Mouse (Mus musculus): ENCODE measurements at regions not wholly inside any gene's neighbourhood (a gene's known extent, or its start where the extent isn't known, plus 50 kb on each side); places are given as distances from the start of the nearest gene placed in this dataset.
A peak's percentile ranks its signal among the peaks of the same experiment; 100 is the strongest.

DNA sequence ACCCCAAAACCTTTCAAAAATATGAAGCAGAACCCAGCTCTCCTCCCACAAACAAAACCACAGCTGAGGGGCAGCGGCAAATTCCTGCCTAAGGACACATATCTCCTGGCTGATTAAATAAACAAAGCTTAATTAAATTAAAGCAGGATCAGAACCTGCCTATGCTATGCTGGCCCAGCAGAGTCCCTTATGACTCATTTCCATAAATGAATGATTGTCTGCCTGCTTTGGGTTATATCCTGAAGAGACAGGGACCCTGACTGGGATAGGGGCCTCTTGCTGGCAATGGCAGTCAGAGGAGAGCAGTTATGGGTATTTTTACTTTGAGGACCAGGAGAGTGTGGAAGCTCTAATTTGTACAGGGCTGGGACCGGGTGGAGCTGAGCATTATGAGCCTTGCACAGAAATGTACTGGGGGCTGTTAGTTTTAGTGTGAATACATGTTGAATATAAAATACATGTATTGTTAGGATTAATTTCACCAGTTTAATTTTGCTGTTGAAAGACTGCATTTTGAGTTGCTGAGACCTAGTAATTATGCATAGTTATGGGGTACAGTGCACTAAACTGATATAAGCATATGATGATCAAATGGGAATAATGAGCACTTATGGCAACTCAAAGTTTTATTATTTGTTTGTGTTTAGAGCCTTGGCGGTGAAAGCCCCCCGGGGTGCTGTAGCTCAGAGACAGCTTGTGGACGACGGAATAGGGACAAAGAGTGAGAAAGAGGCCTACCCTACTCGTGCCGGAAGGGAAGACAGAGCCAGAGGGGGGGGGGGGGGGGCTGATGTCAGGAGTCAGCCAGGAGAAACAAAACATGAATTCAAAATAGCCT is 156.7 kb downstream of the Cartpt start:
- Histone ChIP-seq H3K9me3 (ENCODE audit: low read length) (no peaks in the 10 kb centered on the region), H3K4me2 (ENCODE audit: low read depth, low read length) (no peak overlapping the region), H3K4me1 (ENCODE audit: insufficient read depth, low read length) (no peaks in the 10 kb centered on the region), H3K9ac (replicated peaks; ENCODE audit: low read length) (no peak overlapping the region), H3K27ac (no peak overlapping the region), H3K27me3 (ENCODE audit: insufficient read depth, low read length) (no peaks in the 10 kb centered on the region), H3K4me3 (ENCODE audit: low read length) (no peak overlapping the region), H3K36me3 (ENCODE audit: insufficient read depth, low read length) (no peaks in the 10 kb centered on the region)
- no peak for ATAC-seq
- TF ChIP-seq CTCF (IDR thresholded peaks at IDR 0.05; ENCODE audit: low read depth): no peak
- no peak for DNase-seq (ENCODE audit: low spot score)
- WGBS: 27% methylated on average over 8 of the region's 8 CpGs

- H3K27ac ChIP-seq: no peak overlapping the region
- H3K36me3 ChIP-seq (ENCODE audit: insufficient read depth, low read length): no peaks in the 10 kb centered on the region
- H3K4me2 ChIP-seq (ENCODE audit: low read depth, low read length): no peak overlapping the region
- H3K4me1 ChIP-seq (ENCODE audit: insufficient read depth, low read length): no peaks in the 10 kb centered on the region
- no peak overlapping the region for H3K9ac ChIP-seq (replicated peaks; ENCODE audit: low read length)
- H3K27me3 ChIP-seq (ENCODE audit: insufficient read depth, low read length): no peaks in the 10 kb centered on the region
- WGBS: 36% methylated on average over 2 of the region's 2 CpGs
- TF ChIP-seq CTCF (IDR thresholded peaks at IDR 0.05; ENCODE audit: low read depth): no peak
- DNase-seq (ENCODE audit: low spot score) (peak; percentile 40), ATAC-seq (no peak)
- H3K9me3 ChIP-seq (ENCODE audit: low read length): no peaks in the 10 kb centered on the region
- no peak overlapping the region for H3K4me3 ChIP-seq (ENCODE audit: low read length)
Observed at GRCm38 (mm10) chr13:99742507-99742906, 158.4 kb downstream of the Cartpt start.

- Histone ChIP-seq H3K4me1 (ENCODE audit: insufficient read depth, low read length) (no peaks in the 10 kb centered on the region), H3K9ac (replicated peaks; ENCODE audit: low read length) (no peak overlapping the region), H3K4me2 (ENCODE audit: low read depth, low read length) (no peak overlapping the region), H3K9me3 (ENCODE audit: low read length) (no peaks in the 10 kb centered on the region), H3K27me3 (ENCODE audit: insufficient read depth, low read length) (no peaks in the 10 kb centered on the region), H3K27ac (no peak overlapping the region), H3K36me3 (ENCODE audit: insufficient read depth, low read length) (no peaks in the 10 kb centered on the region), H3K4me3 (ENCODE audit: low read length) (no peak overlapping the region)
- DNase-seq (ENCODE audit: low spot score): no peak
- no peak for TF ChIP-seq CTCF (IDR thresholded peaks at IDR 0.05; ENCODE audit: low read depth)
- no peak for ATAC-seq
- 45% methylated on average over 2 of the region's 2 CpGs for WGBS
Observed at GRCm38 (mm10) chr13:99741981-99742380, 158.9 kb downstream of the Cartpt start.

DNA sequence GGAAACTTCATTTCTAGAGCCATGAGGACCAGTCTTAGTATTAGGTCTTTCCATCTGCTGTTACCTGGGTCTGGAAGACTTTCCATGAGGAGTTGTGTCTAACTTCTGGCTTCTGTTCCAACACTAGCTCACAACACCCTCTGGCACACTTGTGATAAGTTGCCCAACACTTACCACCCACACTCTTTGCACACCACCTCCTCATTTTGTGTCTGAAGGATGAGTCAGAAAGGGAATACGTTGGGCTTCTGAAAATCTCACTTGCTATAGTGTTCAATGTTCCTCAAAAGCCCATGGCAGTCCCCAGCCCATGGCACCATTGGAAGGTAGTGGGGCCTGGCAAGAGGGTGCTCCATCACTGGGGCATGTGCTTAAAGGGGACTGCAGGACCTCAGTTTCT is 161.5 kb downstream of the Cartpt start:
- Histone ChIP-seq H3K36me3 (ENCODE audit: insufficient read depth, low read length) (no peaks in the 10 kb centered on the region), H3K27ac (no peak overlapping the region), H3K27me3 (ENCODE audit: insufficient read depth, low read length) (no peaks in the 10 kb centered on the region), H3K9me3 (ENCODE audit: low read length) (no peaks in the 10 kb centered on the region), H3K4me3 (ENCODE audit: low read length) (no peak overlapping the region), H3K9ac (replicated peaks; ENCODE audit: low read length) (no peak overlapping the region), H3K4me1 (ENCODE audit: insufficient read depth, low read length) (no peaks in the 10 kb centered on the region), H3K4me2 (ENCODE audit: low read depth, low read length) (no peak overlapping the region)
- TF ChIP-seq CTCF (IDR thresholded peaks at IDR 0.05; ENCODE audit: low read depth): no peak
- WGBS: 84% methylated on average over 1 of the region's 1 CpGs
- ATAC-seq: no peak
- no peak for DNase-seq (ENCODE audit: low spot score)

DNA sequence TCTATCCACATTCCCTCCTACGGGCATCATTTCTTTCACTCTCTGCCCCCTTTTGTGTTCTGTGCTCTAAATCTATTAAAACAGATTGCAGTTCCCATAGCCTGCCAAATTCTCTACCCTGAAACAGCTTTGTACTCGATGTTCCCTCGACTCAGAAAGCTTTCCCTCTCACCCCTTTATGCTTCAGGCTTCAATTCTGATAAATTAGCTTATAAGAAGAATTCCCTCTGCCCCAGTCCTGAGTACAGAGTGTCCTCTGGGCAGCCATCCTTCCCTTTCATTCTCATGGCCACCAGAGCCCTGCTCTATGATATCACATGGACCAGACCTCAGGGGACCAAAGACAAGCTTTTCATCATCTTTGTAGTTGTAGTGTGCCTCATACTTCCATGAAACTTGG is 163.6 kb downstream of the Cartpt start:
- Histone ChIP-seq H3K9me3 (ENCODE audit: low read length) (no peaks in the 10 kb centered on the region), H3K9ac (replicated peaks; ENCODE audit: low read length) (no peak overlapping the region), H3K4me1 (ENCODE audit: insufficient read depth, low read length) (no peaks in the 10 kb centered on the region), H3K27ac (no peak overlapping the region), H3K4me2 (ENCODE audit: low read depth, low read length) (no peak overlapping the region), H3K36me3 (ENCODE audit: insufficient read depth, low read length) (no peaks in the 10 kb centered on the region), H3K4me3 (ENCODE audit: low read length) (no peak overlapping the region), H3K27me3 (ENCODE audit: insufficient read depth, low read length) (no peaks in the 10 kb centered on the region)
- 37% methylated on average over 3 of the region's 3 CpGs for WGBS
- TF ChIP-seq CTCF (IDR thresholded peaks at IDR 0.05; ENCODE audit: low read depth): no peak
- ATAC-seq (peak; percentile 43; the same call in 1 of the 2 replicates), DNase-seq (ENCODE audit: low spot score) (no peak)

DNA sequence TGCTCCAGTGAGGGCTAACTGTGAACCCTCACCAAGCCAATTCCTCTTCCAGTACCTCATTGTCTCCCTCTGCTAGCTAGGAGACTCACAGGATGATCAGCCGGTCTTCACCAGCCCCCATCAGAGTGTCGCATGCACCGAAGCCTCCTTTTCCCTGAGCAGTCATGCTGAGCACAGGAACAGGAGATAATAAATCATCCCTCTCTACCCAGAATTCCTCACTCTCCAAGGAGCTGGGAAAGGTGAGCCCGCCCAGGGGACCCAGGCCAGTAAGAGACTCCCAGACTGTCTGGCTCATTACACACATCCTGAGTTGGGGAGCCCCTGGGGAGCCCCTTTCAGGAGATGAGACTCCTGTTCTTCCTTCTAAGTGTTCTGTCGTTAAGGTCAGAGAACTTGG is 171.7 kb downstream of the Cartpt start:
- DNase-seq (ENCODE audit: low spot score) (no peak), ATAC-seq (no peak)
- H3K36me3 ChIP-seq (ENCODE audit: insufficient read depth, low read length): no peaks in the 10 kb centered on the region
- no peak for TF ChIP-seq CTCF (IDR thresholded peaks at IDR 0.05; ENCODE audit: low read depth)
- H3K4me1 ChIP-seq (ENCODE audit: insufficient read depth, low read length): peaks cover 7% of the 10 kb centered on the region; the same call in 1 of the 2 replicates
- H3K4me3 ChIP-seq (ENCODE audit: low read length): no peak overlapping the region
- no peak overlapping the region for H3K27ac ChIP-seq
- WGBS: 42% methylated on average over 5 of the region's 5 CpGs
- no peaks in the 10 kb centered on the region for H3K27me3 ChIP-seq (ENCODE audit: insufficient read depth, low read length)
- H3K9ac ChIP-seq (replicated peaks; ENCODE audit: low read length): no peak overlapping the region
- H3K9me3 ChIP-seq (ENCODE audit: low read length): no peaks in the 10 kb centered on the region
- no peak overlapping the region for H3K4me2 ChIP-seq (ENCODE audit: low read depth, low read length)

DNA sequence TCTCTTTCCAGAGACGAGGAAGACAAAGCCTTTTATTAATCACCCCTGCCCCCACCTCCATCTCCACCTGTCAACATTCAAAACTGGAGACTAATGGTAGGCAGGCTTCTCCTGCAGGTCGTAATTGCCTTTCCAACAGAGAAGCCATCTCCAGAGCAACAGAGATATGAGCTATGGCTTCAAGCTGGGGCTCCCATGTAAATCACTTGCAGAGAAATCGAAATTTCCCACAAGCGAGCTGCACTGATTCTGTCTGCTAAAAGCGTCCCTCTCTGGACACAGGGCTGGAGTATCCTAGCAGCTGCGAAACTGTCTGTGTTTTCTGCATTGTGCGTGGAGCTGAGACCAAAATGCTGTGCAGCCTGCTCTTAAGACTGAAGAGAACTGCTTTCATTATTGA is 176.6 kb downstream of the Cartpt start:
- no peak for TF ChIP-seq CTCF (IDR thresholded peaks at IDR 0.05; ENCODE audit: low read depth)
- DNase-seq (ENCODE audit: low spot score) (peak; percentile 45), ATAC-seq (no peak; the same call in 1 of the 2 replicates)
- peaks cover 7% of the 10 kb centered on the region; the same call in 1 of the 2 replicates for H3K4me1 ChIP-seq (ENCODE audit: insufficient read depth, low read length)
- WGBS: 20% methylated on average over 7 of the region's 7 CpGs
- H3K4me2 ChIP-seq (ENCODE audit: low read depth, low read length): peak overlapping the region; percentile 31; the same call in 1 of the 2 replicates
- H3K9ac ChIP-seq (replicated peaks; ENCODE audit: low read length): no peak overlapping the region
- no peaks in the 10 kb centered on the region for H3K9me3 ChIP-seq (ENCODE audit: low read length)
- no peak overlapping the region for H3K4me3 ChIP-seq (ENCODE audit: low read length)
- H3K27ac ChIP-seq: no peak overlapping the region
- H3K27me3 ChIP-seq (ENCODE audit: insufficient read depth, low read length): no peaks in the 10 kb centered on the region
- no peaks in the 10 kb centered on the region for H3K36me3 ChIP-seq (ENCODE audit: insufficient read depth, low read length)

Measured in hindbrain, postnatal 0 days (tissue).